Mouse (Mus musculus): ENCODE data around the gene Tbx4. TPM values are rescaled to one million over a fixed set of nuclear protein-coding genes. Genes with fewer than 3 reads are reported as not detected.

The Tbx4 gene
- polyA plus RNA-seq, 1 experiment: 0.29 TPM

- no peaks in the 10 kb centered on the region for H3K4me1 ChIP-seq (ENCODE audit: control insufficient read depth, insufficient read depth, low read length)
- TF ChIP-seq CTCF (IDR thresholded peaks at IDR 0.05; ENCODE audit: extremely low read depth, insufficient read depth, low read length) (no peak), POLR2A (IDR thresholded peaks at IDR 0.05; ENCODE audit: extremely low read depth, insufficient read depth, low read length) (no peak)
- H3K27ac ChIP-seq (ENCODE audit: insufficient read depth, low read length): no peak overlapping the region
- no peak overlapping the region for H3K4me3 ChIP-seq (ENCODE audit: insufficient read depth, low read length)
Observed at GRCm38 (mm10) chr11:85925294-85925743, 39.1 kb downstream of the Tbx4 start.

- H3K27ac ChIP-seq (ENCODE audit: insufficient read depth, low read length): no peak overlapping the region
- TF ChIP-seq POLR2A (IDR thresholded peaks at IDR 0.05; ENCODE audit: extremely low read depth, insufficient read depth, low read length) (no peak), CTCF (IDR thresholded peaks at IDR 0.05; ENCODE audit: extremely low read depth, insufficient read depth, low read length) (no peak)
- no peak overlapping the region for H3K4me3 ChIP-seq (ENCODE audit: insufficient read depth, low read length)
- no peaks in the 10 kb centered on the region for H3K4me1 ChIP-seq (ENCODE audit: control insufficient read depth, insufficient read depth, low read length)
Observed at GRCm38 (mm10) chr11:85926287-85926764, 40.1 kb downstream of the Tbx4 start.

GRCm38 (mm10) chr11:85928106-85928505 is 41.9 kb downstream of the Tbx4 start:
- Histone ChIP-seq H3K4me3 (ENCODE audit: insufficient read depth, low read length) (no peak overlapping the region), H3K27ac (ENCODE audit: insufficient read depth, low read length) (no peak overlapping the region), H3K4me1 (ENCODE audit: control insufficient read depth, insufficient read depth, low read length) (no peaks in the 10 kb centered on the region)
- TF ChIP-seq POLR2A (IDR thresholded peaks at IDR 0.05; ENCODE audit: extremely low read depth, insufficient read depth, low read length) (no peak), CTCF (IDR thresholded peaks at IDR 0.05; ENCODE audit: extremely low read depth, insufficient read depth, low read length) (no peak)

GRCm38 (mm10) chr11:85929651-85930050 is 43.4 kb downstream of the Tbx4 start:
- H3K27ac ChIP-seq (ENCODE audit: insufficient read depth, low read length): no peak overlapping the region
- TF ChIP-seq POLR2A (IDR thresholded peaks at IDR 0.05; ENCODE audit: extremely low read depth, insufficient read depth, low read length) (no peak), CTCF (IDR thresholded peaks at IDR 0.05; ENCODE audit: extremely low read depth, insufficient read depth, low read length) (no peak)
- no peak overlapping the region for H3K4me3 ChIP-seq (ENCODE audit: insufficient read depth, low read length)
- no peaks in the 10 kb centered on the region for H3K4me1 ChIP-seq (ENCODE audit: control insufficient read depth, insufficient read depth, low read length)

GRCm38 (mm10) chr11:85941785-85942570 is 55.8 kb downstream of the Tbx4 start:
- no peak overlapping the region for H3K4me3 ChIP-seq (ENCODE audit: insufficient read depth, low read length)
- TF ChIP-seq POLR2A (IDR thresholded peaks at IDR 0.05; ENCODE audit: extremely low read depth, insufficient read depth, low read length) (no peak), CTCF (IDR thresholded peaks at IDR 0.05; ENCODE audit: extremely low read depth, insufficient read depth, low read length) (no peak)

GRCm38 (mm10) chr11:85948765-85949164 is 62.5 kb downstream of the Tbx4 start:
- Histone ChIP-seq H3K27ac (ENCODE audit: insufficient read depth, low read length) (no peak overlapping the region), H3K4me1 (ENCODE audit: control insufficient read depth, insufficient read depth, low read length) (no peaks in the 10 kb centered on the region), H3K4me3 (ENCODE audit: insufficient read depth, low read length) (no peak overlapping the region)
- no peak for TF ChIP-seq CTCF (IDR thresholded peaks at IDR 0.05; ENCODE audit: extremely low read depth, insufficient read depth, low read length)
- no peak for TF ChIP-seq POLR2A (IDR thresholded peaks at IDR 0.05; ENCODE audit: extremely low read depth, insufficient read depth, low read length)

More at GRCm38 (mm10) chr11:85941785-85942570, 55.8 kb downstream of the Tbx4 start:
- Histone ChIP-seq H3K27ac (ENCODE audit: insufficient read depth, low read length) (no peak overlapping the region), H3K4me1 (ENCODE audit: control insufficient read depth, insufficient read depth, low read length) (no peaks in the 10 kb centered on the region)

- H3K4me1 ChIP-seq (ENCODE audit: control insufficient read depth, insufficient read depth, low read length): no peaks in the 10 kb centered on the region
- no peak for TF ChIP-seq POLR2A (IDR thresholded peaks at IDR 0.05; ENCODE audit: extremely low read depth, insufficient read depth, low read length)
- TF ChIP-seq CTCF (IDR thresholded peaks at IDR 0.05; ENCODE audit: extremely low read depth, insufficient read depth, low read length): no peak
Observed at GRCm38 (mm10) chr11:85949749-85950148, 63.5 kb downstream of the Tbx4 start.

GRCm38 (mm10) chr11:85952538-85952937 is 66.3 kb downstream of the Tbx4 start:
- no peak overlapping the region for H3K4me3 ChIP-seq (ENCODE audit: insufficient read depth, low read length)
- TF ChIP-seq CTCF (IDR thresholded peaks at IDR 0.05; ENCODE audit: extremely low read depth, insufficient read depth, low read length): no peak
- TF ChIP-seq POLR2A (IDR thresholded peaks at IDR 0.05; ENCODE audit: extremely low read depth, insufficient read depth, low read length): no peak
- no peaks in the 10 kb centered on the region for H3K4me1 ChIP-seq (ENCODE audit: control insufficient read depth, insufficient read depth, low read length)
- no peak overlapping the region for H3K27ac ChIP-seq (ENCODE audit: insufficient read depth, low read length)

More at GRCm38 (mm10) chr11:85949749-85950148, 63.5 kb downstream of the Tbx4 start:
- Histone ChIP-seq H3K4me3 (ENCODE audit: insufficient read depth, low read length) (no peak overlapping the region), H3K27ac (ENCODE audit: insufficient read depth, low read length) (no peak overlapping the region)

- Histone ChIP-seq H3K4me1 (ENCODE audit: control insufficient read depth, insufficient read depth, low read length) (no peaks in the 10 kb centered on the region), H3K27ac (ENCODE audit: insufficient read depth, low read length) (no peak overlapping the region), H3K4me3 (ENCODE audit: insufficient read depth, low read length) (no peak overlapping the region)
- TF ChIP-seq CTCF (IDR thresholded peaks at IDR 0.05; ENCODE audit: extremely low read depth, insufficient read depth, low read length) (no peak), POLR2A (IDR thresholded peaks at IDR 0.05; ENCODE audit: extremely low read depth, insufficient read depth, low read length) (no peak)
Observed at GRCm38 (mm10) chr11:85955611-85956010, 69.4 kb downstream of the Tbx4 start.

- no peak overlapping the region for H3K4me3 ChIP-seq (ENCODE audit: insufficient read depth, low read length)
- no peak overlapping the region for H3K27ac ChIP-seq (ENCODE audit: insufficient read depth, low read length)
- H3K4me1 ChIP-seq (ENCODE audit: control insufficient read depth, insufficient read depth, low read length): no peaks in the 10 kb centered on the region
- TF ChIP-seq CTCF (IDR thresholded peaks at IDR 0.05; ENCODE audit: extremely low read depth, insufficient read depth, low read length) (no peak), POLR2A (IDR thresholded peaks at IDR 0.05; ENCODE audit: extremely low read depth, insufficient read depth, low read length) (no peak)
Observed at GRCm38 (mm10) chr11:85956422-85956821, 70.2 kb downstream of the Tbx4 start.
